Comparison of ENCODE assay signal across 9 mouse cellular contexts in the genomic region with DNA sequence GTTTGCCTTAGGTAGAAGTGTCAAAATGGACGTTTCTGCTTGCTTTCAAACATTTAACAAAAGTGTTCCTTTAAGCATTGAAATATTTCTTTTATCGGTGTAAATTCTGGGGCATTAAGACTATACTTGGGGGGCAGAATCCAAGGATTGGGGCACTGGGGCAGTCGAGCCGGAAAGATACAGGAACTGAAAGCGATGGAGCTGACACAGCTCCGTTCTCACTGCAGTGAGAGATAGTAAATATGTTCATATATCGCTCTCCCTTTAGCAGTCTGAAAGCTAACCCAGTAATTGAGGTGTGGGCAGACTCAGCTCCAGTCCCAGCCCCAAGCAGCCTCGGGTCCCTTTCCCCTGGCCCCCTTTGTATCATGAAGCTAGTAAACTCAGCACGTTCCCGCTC. TPM values are rescaled to one million over a fixed set of nuclear protein-coding genes. Genes with fewer than 3 reads are reported as not detected.
DNase-seq lines count a peak whose midpoint lies in the region; ATAC-seq and TF ChIP-seq lines count a peak whose summit lies in the region.
"Had no signal": no experiment of that assay in that cellular context is flagged by ENCODE, and none has a peak within 500 bp of the region (broad histone marks: within the 10 kb centered on the region; RNA-seq: fewer than 3 reads in every experiment).

No protein-coding gene starts in this region.

- no peaks in the 10 kb centered on the region for H3K36me3 ChIP-seq in embryonic facial prominence, embryonic 13.5 days
- H3K36me3 ChIP-seq in intestine, embryonic 16.5 days (ENCODE audit: control insufficient read depth, insufficient read depth, low read length), result no peaks in the 10 kb centered on the region
- H3K36me3 ChIP-seq in neural tube, embryonic 12.5 days, result no peaks in the 10 kb centered on the region

- peaks cover 16% of the 10 kb centered on the region for H3K4me1 ChIP-seq in embryonic facial prominence, embryonic 13.5 days
- peaks cover 13% of the 10 kb centered on the region for H3K4me1 ChIP-seq in intestine, embryonic 16.5 days (ENCODE audit: control insufficient read depth, insufficient read depth, low read length)
- H3K4me1 ChIP-seq in neural tube, embryonic 12.5 days, result peaks cover 20% of the 10 kb centered on the region

- H3K4me2 ChIP-seq in embryonic facial prominence, embryonic 13.5 days, result peak overlapping the region; percentile 99
- H3K4me2 ChIP-seq in intestine, embryonic 16.5 days (ENCODE audit: low read depth, low read length), result peak overlapping the region; percentile 100
- peak overlapping the region; percentile 100 for H3K4me2 ChIP-seq in neural tube, embryonic 12.5 days (replicated peaks)

- no peak for TF ChIP-seq CTCF in layer of hippocampus, adult 2 months (conservative IDR thresholded peaks at IDR 0.05)

- DNase-seq in layer of hippocampus, adult 2 months (ENCODE audit: low spot score in 2 of 2), result no peak
- DNase-seq in layer of hippocampus, postnatal 25 days (ENCODE audit: extremely low spot score in 1 of 2, low spot score in 1 of 2), result no peak
- no peak for DNase-seq in embryo, embryonic 10 days (ENCODE audit: low spot score)
- no peak for DNase-seq in layer of hippocampus, adult 8-10 months (ENCODE audit: low spot score in 2 of 2)
- no peak for DNase-seq in MN1 (ENCODE audit: low spot score)
- DNase-seq: kidney, postnatal 25 days had no signal

- WGBS in embryonic facial prominence, embryonic 13.5 days, result 30% methylated on average over 10 of the region's 10 CpGs
- 45% methylated on average over 10 of the region's 10 CpGs for WGBS in intestine, embryonic 16.5 days
- WGBS in neural tube, embryonic 12.5 days, result 35% methylated on average over 10 of the region's 10 CpGs

- no peak for ATAC-seq in embryonic facial prominence, embryonic 13.5 days (ENCODE audit: insufficient number of reproducible peaks, insufficient read depth, low FRiP score, low TSS enrichment, low read depth)
- no peak for ATAC-seq in intestine, embryonic 16.5 days
- no peak for ATAC-seq in neural tube, embryonic 12.5 days (ENCODE audit: low FRiP score, low read depth)

- H3K9me3 ChIP-seq in embryonic facial prominence, embryonic 13.5 days, result no peaks in the 10 kb centered on the region
- H3K9me3 ChIP-seq in intestine, embryonic 16.5 days (ENCODE audit: control insufficient read depth, low read length), result no peaks in the 10 kb centered on the region
- H3K9me3 ChIP-seq in neural tube, embryonic 12.5 days, result no peaks in the 10 kb centered on the region

- peak overlapping the region; percentile 72 for H3K9ac ChIP-seq in embryonic facial prominence, embryonic 13.5 days
- H3K9ac ChIP-seq in intestine, embryonic 16.5 days (ENCODE audit: low read depth, low read length), result peak overlapping the region; percentile 66; the same call in 1 of the 2 replicates
- 0 out of 2 replicates have a peak overlapping the region, but pooled peaks have one; percentile 55 for H3K9ac ChIP-seq in neural tube, embryonic 12.5 days

- peaks cover 39% of the 10 kb centered on the region for H3K27me3 ChIP-seq in embryonic facial prominence, embryonic 13.5 days
- peaks cover 13% of the 10 kb centered on the region; the same call in 1 of the 2 replicates for H3K27me3 ChIP-seq in intestine, embryonic 16.5 days (replicated peaks; ENCODE audit: control insufficient read depth, insufficient read depth, low read length)
- peaks cover 22% of the 10 kb centered on the region for H3K27me3 ChIP-seq in neural tube, embryonic 12.5 days (replicated peaks)

- H3K27ac ChIP-seq in layer of hippocampus, adult 2 months, result no peak overlapping the region
- no peak overlapping the region for H3K27ac ChIP-seq in embryonic facial prominence, embryonic 13.5 days
- H3K27ac ChIP-seq in intestine, embryonic 16.5 days (ENCODE audit: low read length), result no peak overlapping the region
- no peak overlapping the region for H3K27ac ChIP-seq in neural tube, embryonic 12.5 days

- peak overlapping the region; percentile 63; the same call in 1 of the 2 replicates for H3K4me3 ChIP-seq in layer of hippocampus, adult 2 months
- peak overlapping the region; percentile 61 for H3K4me3 ChIP-seq in embryonic facial prominence, embryonic 13.5 days
- H3K4me3 ChIP-seq in intestine, embryonic 16.5 days (ENCODE audit: low read length), result peak overlapping the region; percentile 70
- H3K4me3 ChIP-seq in neural tube, embryonic 12.5 days, result peak overlapping the region; percentile 55; the same call in 1 of the 2 replicates

RNA-seq across cellular contexts. Expression of a gene that starts 1.0 kb away (rescaled TPM):
- 1 to 10 TPM; 3.5 to 5.3 TPM for total RNA-seq in layer of hippocampus, adult 2 months (2021)
- total RNA-seq in layer of hippocampus, postnatal 25 days (2021), result 1 to 10 TPM; 3.3 to 3.8 TPM
- polyA plus RNA-seq in embryonic facial prominence, embryonic 13.5 days (2015; fragmentation: Nextera tagmentation; extraction: Ambion mirVana), result 4.2 and 4.7 TPM in 2 replicates
- polyA plus RNA-seq in intestine, embryonic 16.5 days (2015; fragmentation: Nextera tagmentation; extraction: Ambion mirVana), result 3.6 and 3.7 TPM in 2 replicates
- polyA plus RNA-seq in neural tube, embryonic 12.5 days (2016; fragmentation: Nextera tagmentation; extraction: Ambion mirVana), result 2.0 and 2.6 TPM in 2 replicates
- total RNA-seq in layer of hippocampus, adult 8-10 months (2022), result 1 to 10 TPM; 1.8 to 5.1 (median 2.6) TPM
